Mouse (Mus musculus) 3134 (cell line): ENCODE measurements at regions not wholly inside any gene's neighbourhood (a gene's known extent, or its start where the extent isn't known, plus 50 kb on each side); places are given as distances from the start of the nearest gene placed in this dataset.
A peak's percentile ranks its signal among the peaks of the same experiment; 100 is the strongest.

Experiments used
- DNase-seq: peaks from one replicate; pipeline ENCODE4 v3.0.0-alpha.2; 2011; ENCODE audit warnings: low spot score; ENCODE audit not compliant: insufficient read length; ENCODE audit errors: extremely low read depth

DNA sequence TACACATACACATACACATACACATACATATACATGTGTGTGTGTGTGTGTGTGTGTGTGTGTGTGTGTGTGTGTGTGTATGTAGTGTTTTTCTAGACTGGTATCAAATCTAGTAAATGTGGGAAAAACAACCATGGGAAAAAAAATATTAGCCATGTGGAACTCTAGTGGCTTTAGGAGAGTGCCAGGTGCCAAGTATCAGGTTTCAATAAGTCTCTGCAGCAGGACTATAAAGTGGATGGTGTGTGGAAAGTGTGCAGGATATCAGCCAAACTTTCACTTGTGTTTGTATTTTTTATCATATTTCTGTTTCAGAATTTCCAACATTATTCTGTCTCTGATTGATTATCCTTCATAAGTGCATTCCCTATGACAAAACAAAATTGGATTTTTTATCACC is 653.3 kb upstream of the Fam98a start:
- no peak for DNase-seq

DNA sequence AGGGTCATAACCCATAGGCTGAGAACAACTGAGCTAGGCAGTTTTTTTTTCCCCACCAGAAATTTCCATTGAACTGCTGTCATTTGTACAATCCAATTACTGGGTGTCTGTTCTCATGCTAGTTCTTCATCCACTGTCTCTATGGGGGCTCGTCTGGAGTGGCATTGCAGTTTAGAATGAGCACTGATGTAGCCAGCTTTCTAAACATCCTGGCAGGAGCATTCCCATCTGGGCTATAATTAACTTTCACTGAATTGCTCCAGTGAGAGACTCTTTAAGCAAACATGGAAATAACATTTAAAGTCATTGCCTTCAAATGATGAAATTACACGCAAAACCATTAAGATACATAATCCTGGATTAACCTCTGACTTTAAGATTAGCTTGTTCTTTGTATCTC is 633.1 kb upstream of the Fam98a start:
- DNase-seq, result no peak

DNA sequence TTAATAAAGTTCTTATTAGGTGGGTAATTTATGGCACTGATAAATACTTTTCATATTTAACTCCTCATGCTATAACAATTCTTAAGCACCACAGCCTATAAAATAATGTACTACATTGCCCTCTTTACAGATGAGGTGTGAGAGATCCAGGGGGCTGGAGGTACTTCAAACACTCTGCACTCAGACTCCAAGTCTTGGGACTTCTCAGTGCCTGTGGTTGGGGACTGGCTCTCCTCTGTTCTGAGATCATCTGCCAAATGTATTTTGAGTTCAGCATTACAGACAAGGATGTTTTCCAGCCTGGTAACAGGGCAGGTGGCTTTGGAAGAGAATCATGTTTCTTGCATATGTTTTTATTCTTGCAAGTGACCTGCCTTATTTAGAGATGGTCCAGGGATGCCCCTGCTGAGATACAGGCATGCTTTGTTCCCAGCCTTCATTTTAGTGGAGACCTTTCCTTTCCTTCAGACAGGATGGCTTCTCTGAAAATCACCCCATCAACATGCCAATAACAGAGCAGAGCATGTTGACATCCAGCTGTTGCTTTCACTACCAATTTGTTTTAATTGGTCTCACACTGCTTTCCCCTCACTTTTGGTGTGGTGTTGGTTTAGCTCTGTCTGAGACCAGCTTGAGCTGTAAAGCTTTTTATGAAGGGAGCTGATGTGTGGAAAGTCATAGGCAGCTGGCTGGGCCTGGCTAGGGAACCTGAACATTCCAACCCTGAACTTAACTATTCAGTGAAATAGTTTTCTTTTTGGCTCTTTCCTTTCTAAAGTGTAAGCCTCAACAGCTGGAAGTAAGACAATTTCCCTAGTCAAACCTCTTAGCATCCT is 585.1 kb upstream of the Fam98a start:
- DNase-seq, result no peak

DNA sequence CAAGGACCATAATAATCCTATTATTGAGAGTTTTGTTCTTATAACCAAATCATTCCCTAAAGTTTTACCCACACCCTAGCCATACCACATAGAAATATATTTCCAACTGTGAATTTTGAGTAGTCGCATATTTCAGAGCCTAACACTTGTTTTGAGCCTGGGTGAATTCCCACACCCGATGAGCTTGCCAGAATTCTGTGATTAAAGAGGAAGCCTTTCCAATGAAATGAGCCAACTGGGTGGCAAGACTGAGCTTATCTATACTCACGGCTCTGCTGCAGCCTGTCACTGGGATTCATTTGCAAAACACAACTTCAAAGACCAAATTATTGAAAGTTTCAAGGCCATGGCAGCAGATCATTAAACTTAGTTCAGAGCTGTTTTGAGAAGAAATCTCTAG is 582.3 kb upstream of the Fam98a start:
- no peak for DNase-seq

DNA sequence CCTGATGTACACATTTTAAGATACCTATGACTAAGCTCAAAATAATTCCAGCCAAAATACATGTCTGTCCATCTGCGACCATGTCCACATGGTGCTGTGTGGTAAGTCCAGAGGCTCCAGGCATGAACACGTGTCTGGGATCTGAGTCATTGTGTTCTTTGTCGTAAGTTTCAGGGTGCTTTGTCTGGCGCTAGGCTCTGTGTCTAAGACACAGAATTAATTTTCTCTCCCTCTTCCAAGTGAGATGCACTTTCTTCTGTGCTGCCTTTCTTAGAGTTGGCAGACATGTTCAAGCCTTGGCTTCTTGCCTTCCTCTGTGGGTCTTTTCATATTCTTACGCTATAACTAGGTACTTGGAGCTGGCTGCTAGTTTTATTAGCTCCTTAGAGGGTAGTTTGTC is 573.5 kb upstream of the Fam98a start:
- no peak for DNase-seq

DNA sequence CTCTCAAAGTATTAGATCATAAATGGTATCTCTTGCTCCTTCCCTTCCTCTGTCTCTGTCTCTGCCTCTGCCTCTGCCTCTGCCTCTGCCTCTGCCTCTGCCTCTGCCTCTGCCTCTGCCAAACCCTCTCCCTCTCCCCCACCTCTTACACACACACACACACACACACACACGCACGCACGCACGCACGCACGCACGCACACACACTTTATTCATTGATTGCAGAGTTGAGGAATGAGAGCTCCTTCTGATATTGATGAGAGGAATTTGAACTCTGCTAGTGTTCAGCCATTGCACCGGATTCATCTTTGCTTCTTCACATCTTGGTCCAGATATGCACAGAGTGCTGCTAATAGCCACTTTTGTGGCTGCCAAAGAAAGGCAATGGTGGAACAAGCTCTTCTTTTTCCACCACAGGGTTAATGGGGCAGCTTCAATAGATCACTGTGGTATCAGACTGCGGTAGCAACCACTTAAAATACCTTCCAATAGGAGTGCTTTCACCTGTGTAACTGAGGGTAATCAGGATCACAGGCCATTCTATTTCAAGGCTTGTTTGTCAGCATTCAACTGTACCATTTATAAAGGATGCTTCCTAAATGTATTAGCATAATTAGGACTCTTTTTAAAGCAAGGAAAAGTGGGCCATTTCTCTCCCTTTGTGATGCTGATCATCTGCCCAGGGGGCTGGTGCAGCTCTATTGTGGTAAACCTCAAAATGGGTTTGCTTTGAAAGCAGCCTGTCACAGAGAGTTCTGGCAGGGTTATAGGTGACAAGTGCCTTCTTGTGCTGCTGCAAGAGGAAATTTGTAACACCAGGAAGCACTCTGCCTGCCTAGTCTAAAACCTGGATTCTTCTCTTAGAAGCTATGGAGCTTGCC is 559.8 kb upstream of the Fam98a start:
- no peak for DNase-seq

DNA sequence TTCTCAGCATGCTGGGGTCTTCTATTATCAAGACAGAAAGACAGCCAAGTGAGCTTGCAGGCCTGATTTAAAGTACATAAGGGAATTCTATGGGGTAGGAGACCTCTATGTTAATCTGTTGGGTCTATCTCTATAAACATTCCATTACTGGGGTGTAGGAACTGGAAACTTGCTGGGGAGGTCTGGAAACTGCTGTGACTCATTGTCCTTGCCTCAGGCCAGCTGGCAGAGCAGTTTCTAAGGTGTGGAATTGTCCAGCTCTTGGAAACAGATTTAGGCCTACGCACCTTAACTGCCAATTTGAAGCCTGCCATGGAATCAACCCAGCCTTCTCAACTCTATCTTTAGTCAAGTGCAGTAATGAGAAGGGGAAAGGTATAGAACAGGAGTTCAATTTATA is 559.1 kb upstream of the Fam98a start:
- DNase-seq, result no peak

DNA sequence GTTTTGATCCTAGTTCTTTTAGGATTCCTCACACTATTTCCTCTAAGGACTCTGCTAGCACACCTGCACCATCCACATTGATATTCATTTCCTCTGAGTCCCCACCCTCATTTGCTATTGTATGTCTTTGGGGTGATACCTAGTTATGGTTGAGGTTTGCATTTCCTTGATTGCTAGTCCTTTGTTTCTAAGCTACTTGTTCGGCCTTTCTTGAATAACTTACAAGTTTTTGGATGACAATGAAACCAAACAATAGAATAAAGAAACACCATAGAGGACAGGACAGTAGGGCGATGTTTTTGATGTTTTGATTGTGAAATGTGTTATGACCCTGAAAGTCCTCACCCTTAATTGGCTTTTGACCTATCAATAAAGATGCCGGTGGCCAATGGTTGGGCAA is 531.8 kb upstream of the Fam98a start:
- peak; percentile 11 for DNase-seq

DNA sequence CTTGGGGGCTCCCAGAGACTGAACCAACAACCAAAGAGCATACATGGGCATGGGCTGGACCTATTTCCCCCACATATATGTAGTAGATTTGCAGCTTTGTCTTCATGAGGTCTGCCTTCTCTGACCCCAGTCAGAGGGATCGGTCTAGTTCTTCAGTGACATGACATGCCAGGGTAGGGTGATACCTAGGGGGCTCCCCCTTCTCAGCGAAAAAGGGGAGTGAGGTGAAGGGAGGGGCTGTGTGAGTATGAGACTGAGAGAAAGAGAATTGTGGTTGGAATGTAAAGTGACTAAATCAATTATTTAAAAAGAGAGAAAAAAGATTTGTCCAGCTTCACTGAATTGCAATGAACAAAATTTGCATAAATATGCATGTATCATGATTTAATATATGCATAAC is 530.0 kb upstream of the Fam98a start:
- DNase-seq, result no peak

DNA sequence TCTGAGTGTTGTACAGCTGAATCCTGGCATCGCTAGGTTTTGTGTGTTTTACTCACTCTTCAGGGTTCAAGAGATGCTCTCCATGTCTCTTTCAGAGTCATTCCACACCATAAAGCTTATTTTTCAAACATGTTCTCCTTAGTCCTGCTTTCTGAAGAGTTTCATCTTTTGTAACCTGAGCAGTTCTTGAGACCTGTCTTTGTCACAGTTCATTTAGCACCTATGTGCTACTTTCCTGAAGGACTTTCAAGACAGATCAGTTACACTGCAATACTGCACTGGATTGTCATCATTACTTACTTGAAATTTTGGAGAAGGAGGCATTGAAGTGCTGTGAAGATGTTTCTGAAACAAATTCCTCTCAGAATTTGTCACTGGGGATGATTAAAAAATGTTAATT is 494.7 kb upstream of the Fam98a start:
- DNase-seq, result no peak

DNA sequence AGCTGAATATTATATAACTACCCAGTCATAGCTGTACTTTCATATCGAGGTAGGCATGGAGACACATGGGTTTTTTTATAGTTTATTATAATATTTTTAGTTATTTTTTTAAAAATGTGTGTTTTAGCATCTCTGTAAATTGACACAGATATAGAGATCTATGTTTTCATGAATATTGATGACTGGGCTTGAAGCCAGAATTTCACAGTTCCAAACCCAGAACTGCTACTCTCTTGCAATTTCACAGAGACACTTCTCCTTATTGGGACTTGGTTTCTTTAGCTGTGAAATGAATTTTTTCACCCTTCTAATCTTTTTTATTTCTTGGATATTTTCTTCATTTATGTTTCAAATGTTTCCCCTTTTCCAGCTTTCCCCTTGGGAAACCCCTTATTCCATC is 481.0 kb upstream of the Fam98a start:
- DNase-seq, result no peak

DNA sequence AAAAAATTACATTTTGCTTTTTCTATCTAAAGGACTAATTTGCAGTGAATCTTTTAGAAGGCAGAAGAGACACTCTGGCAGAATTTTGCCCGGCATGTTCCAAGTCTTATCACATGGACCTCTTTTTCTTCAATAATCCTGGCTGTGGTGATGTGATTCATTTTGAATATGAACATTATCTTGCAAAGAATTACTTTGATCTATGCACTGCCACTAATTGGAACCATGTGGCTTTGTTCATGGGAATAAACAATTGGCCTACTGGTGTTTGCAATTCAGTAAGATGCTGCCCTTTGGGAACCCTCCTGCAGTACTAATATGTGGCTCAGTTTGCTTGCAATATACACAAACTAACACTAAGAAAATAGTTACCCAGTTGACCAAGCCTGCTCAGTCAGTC is 456.3 kb upstream of the Fam98a start:
- DNase-seq, result no peak

DNA sequence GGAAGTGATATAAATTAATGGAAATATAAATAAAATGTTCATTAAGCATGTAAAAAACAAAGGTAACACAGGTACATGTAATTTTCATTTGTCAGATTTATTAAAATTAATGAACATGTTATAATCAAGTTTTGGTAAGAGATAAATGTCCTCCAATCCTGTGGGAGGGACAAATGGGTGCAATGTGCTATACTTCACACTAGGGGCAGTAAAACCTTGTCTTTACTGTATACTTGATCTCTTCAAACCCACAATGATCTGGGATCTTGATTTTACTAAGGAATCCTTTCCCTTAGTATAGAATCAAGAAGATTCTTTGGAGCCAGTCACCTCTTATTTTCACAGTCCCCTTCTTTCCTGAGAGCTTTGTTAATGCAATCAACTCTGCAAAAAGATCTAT is 451.1 kb upstream of the Fam98a start:
- no peak for DNase-seq

DNA sequence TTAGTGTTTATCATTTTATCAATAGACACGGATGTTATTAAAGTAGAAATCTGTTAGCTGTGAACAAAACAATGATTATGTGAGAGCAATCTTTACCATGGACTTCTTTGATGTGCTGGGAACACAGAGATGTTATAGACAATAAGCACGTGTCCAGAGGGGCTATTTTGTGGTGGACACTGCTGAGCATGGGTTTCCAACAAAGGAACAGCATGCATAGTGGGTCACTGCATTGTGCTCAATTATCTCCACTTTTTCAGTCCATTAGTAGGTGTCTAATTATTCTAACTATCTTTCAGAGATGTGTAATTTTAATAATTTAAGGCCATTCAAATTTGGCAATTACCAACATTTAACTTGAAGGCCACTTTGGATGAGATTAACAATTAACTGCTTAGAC is 409.6 kb upstream of the Fam98a start:
- DNase-seq, result no peak

DNA sequence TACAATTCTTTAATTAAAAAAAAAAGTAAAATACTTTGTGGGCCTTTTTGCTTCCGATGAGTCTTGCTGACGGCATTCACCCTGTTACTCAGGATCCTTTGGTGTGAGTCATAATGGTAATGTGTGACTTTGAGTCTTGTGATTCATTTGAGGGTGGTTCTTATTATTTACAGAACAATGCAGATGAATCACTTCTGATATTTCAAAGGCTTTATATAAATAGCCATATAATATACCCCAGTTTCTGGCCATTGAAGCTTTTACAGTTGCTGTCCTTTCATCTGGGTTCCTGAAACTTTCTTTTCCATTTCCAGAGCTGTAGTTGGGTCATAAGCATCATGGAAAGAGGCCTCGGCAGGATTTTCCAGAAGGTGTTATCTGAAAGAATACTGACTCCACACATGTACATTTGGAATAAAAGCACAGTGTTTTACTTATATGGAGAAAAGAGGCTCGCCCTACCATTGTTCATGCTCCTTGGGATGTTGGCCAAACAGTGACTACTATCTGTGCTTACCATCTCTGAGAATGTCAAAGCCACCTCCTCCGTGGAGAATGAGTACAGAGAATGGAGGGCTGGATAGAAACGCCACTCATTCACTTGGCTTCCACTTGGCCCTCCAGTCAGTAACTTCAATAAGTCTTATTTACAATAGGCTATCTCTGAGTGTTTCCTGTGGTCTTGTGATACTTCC is 385.1 kb upstream of the Fam98a start:
- peak; percentile 50 for DNase-seq

DNA sequence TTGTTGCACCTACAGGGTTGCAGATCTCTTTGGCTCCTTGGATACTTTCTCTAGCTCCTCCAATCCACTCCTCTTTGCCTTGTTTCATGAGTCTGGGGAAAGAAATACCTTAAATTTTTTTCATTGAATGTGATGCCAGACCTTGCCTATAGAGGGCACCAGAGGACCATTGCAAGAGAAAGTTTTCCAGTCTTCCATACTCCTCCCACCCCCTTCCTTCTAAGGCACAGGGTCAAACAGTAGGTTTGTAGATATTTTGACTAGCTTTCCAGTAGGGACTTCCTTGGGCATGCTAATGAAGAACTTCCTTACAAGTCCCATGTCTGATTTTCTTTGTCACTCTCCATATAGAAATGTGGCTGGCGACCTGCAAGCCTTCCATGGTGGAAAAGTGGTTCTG is 379.3 kb upstream of the Fam98a start:
- peak; percentile 25 for DNase-seq

DNA sequence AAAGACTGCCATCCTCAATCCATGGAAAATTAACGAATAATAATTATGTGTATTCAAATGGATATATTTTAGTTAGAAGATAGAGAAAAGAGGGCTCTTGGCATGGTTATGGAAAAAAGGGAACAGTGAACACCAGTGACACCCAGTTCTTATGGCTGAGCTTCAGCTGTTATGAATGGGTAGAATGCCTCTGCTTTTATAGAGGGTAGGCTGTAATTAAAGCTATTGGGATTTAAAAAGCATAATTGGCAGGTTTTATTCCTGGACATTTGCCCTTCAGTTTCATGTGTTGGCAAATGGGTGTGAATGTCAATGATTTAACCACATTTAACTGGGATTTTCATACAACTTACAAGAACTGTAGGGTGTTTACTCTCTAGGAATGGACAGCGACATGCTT is 368.5 kb upstream of the Fam98a start:
- no peak for DNase-seq

DNA sequence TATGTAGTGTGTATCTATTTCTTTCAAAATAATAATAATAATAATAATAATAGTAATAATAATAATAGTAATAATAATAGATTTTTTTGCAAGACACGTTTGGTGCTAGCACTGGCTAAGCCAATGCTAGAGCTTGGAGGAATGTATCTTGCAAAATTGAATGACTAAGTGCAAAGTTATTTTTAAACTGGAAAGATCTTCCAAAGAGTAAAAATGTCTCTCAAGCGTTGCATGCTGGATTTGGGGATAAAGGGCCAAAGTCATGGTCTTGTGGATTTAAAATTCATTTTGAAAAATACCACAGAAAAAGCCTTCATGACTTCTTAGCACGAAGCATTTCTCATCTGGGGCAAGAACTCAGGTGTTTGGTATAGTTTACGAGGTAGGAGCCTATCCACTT is 365.3 kb upstream of the Fam98a start:
- peak; percentile 29 for DNase-seq

DNA sequence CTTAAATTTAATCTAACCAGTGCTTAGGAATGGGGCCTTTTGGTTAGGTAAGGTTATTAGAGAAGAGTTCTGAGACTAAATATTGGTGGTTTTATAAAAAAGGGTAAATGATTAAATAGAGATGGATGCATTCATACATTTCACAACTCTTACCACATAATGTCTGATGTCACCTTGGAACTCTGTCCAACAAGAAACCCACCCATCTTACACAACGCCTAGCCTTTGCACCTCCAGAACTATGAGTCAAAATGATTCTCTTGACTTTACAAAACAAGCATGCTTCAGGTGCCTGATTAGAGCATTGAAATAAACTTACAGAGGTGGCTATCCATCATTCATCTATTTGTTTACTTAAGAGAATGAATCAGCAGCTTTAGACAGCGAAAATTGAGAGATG is 364.8 kb upstream of the Fam98a start:
- peak; percentile 33 for DNase-seq

DNA sequence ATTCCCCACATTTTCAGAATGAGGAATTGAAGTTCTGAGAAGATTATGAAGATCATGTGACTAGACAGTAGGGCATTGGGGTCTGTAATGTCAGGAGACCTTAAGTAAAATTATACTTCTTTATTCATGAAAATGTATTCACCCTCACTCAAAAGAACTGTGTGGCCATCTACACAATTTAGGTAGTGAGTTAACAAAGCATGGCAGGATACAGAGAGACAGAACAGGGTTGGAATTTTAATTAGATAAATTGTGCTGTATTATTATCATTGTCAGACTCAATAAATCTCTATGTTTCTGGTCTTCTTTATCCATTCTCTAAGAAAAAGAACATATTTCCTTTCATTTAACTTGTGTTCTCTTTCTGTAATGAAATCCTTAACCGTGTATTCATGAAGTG is 363.5 kb upstream of the Fam98a start:
- DNase-seq, result no peak

DNA sequence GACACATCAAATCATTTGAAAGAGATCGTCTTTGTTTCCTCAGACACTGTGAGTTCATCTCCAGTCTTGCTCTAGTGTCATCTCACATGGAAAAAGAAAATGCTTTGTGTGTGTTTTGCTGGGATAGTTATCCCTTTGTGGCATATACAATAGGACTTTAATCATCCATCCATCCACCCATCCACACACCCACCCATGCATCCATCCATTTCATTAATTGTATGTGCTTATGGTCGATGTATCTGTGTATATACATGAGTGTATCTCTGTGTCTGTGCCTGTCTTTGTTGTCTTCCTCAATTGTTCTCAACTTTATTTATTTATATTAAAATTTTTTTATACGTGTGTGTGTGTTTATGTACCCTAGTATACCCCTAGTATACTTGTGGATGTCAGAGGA is 355.3 kb upstream of the Fam98a start:
- no peak for DNase-seq
